Mouse (Mus musculus) liver, embryonic 16.5 days (tissue): ENCODE results near the gene Bag3. TPM values are rescaled to one million over a fixed set of nuclear protein-coding genes. Genes with fewer than 3 reads are reported as not detected.
"Not testable (repeated sequence)": the region's sequence is repeated elsewhere in the genome, so short reads cannot be mapped to it uniquely, and the experiment has no call there.

ENCODE experiments used
- ATAC-seq: fragments of 200-750 bp; cut with Nextera tagmentation; 2 replicates; pipeline ENCODE4 v1.8.0; 2017; ENCODE audit warnings: low read depth, mild to moderate bottlenecking, moderate number of reproducible peaks, moderate library complexity
- H3K27ac ChIP-seq: fragments of 300-500 bp; sonication (generic); 2 replicates; pipeline ENCODE4 v1.5.1; 2014; ENCODE audit warnings: mild to moderate bottlenecking, low read length
- H3K27me3 ChIP-seq: fragments of 300-500 bp; sonication (generic); 2 replicates; pipeline ENCODE4 v1.6.1; 2014; ENCODE audit warnings: low read depth, low read length, mixed read lengths; ENCODE audit not compliant: control insufficient read depth, insufficient read depth
- H3K36me3 ChIP-seq: fragments of 300-500 bp; sonication (generic); 2 replicates; pipeline ENCODE4 v1.6.1; 2014; ENCODE audit warnings: mild to moderate bottlenecking; ENCODE audit not compliant: control insufficient read depth, insufficient read depth
- H3K4me1 ChIP-seq: fragments of 300-500 bp; sonication (generic); 2 replicates; pipeline ENCODE4 v1.6.1; 2014; ENCODE audit warnings: low read depth, low read length, mixed read lengths; ENCODE audit not compliant: control insufficient read depth
- H3K4me2 ChIP-seq: fragments of 300-500 bp; sonication (generic); 2 replicates; pipeline ENCODE4 v1.6.1; 2014; ENCODE audit warnings: low read depth, low read length, mixed read lengths
- H3K4me3 ChIP-seq: fragments of 300-500 bp; sonication (generic); 2 replicates; pipeline ENCODE4 v1.5.1; 2014; ENCODE audit warnings: low read depth, mild to moderate bottlenecking, low read length
- H3K9ac ChIP-seq: fragments of 300-500 bp; sonication (generic); 2 replicates; pipeline ENCODE4 v1.6.1; 2014; ENCODE audit warnings: low read depth, low read length
- H3K9me3 ChIP-seq: fragments of 300-500 bp; sonication (generic); replicated peaks from 2 replicates; pipeline ENCODE4 v1.6.1; 2016; ENCODE audit warnings: low read length; ENCODE audit not compliant: control insufficient read depth
- WGBS: fragments of 180-500 bp; shearing (Covaris S2); extraction: QIAGEN DNeasy Blood & Tissue Kit; methylation state at CpG from one replicate; pipeline ENCODE4 v1.1.7; 2014; ENCODE audit not compliant: insufficient replicate concordance; 5-methylcytosine and 5-hydroxymethylcytosine counted together
- polyA plus RNA-seq: library from polyadenylated mRNA; unstranded; fragments of >200 nt; fragmentation: Nextera tagmentation; extraction: Ambion mirVana; gene quantifications from 2 replicates; pipeline ENCODE4 v1.2.1, GENCODE M21; 2015

Bag3 gene
- polyA plus RNA-seq, 1 experiment from 2014 or later: 3.5 TPM

DNA sequence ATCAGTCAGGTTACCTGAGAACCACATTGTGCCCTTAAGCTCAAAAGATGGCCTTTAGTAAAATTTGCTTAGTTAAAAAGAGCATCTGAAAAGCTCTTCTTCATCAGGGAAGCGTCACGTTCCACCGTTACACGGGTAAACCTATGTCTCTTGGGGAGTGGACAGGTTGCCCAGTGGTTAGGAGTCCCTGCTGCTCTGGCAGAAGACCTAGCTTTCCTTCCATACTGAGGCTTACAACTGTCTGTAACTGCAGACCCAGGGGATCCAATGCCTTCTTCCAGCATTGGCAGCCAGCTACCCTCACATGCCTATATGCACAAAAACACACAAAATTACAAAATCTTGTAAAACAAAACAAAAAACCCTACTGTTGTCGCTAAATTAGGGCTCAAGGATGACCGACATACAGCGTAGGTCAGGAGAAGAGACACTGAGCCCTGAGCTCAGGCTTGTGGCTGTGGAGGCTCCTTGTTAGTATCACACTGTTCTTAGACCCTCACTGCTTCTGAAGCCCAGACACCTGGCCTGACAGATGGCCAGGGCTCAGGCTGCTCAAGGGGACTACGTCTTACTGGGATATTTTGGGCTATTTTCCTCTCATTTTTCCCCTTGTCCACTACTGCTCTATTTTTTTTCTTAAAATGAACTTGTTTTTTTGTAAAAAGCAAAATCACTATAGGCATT lies 44.3 kb downstream of the Bag3 start:
- no peak for ATAC-seq
- H3K4me1 ChIP-seq: no peaks in the 10 kb centered on the region; the same call in 1 of the 2 replicates

DNA sequence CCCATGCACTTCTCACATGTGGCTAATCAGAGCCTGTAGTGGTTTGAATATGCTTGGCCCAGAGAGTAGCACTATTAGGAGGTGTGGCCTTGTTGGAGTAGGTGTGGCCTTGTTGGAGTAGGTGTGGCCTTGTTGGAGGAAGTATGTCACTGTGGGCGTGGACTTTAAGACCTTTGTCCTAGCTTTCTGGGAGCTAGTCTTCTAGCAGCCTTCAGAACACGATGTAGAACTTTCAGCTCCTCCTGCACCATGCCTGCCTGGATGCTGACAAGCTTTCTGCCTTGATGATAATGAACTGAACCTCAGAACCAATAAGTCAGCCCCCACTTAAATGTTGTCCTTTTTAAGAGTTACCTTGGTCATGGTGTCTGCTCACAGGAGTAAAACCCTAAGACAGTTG lies 46.0 kb downstream of the Bag3 start:
- not testable (repeated sequence) for H3K4me3 ChIP-seq, H3K9ac ChIP-seq, H3K27ac ChIP-seq, H3K27me3 ChIP-seq, H3K36me3 ChIP-seq, H3K4me2 ChIP-seq, H3K4me1 ChIP-seq, ATAC-seq, H3K9me3 ChIP-seq
- WGBS: 89% methylated on average over 2 of the region's 2 CpGs

More for the DNA sequence above, 44.3 kb downstream of the Bag3 start:
- no peaks in the 10 kb centered on the region for H3K27me3 ChIP-seq
- 73% methylated on average over 8 of the region's 8 CpGs for WGBS
- no peak overlapping the region for H3K27ac ChIP-seq
- no peaks in the 10 kb centered on the region for H3K9me3 ChIP-seq
- H3K4me3 ChIP-seq: no peak overlapping the region
- H3K9ac ChIP-seq: no peak overlapping the region
- no peaks in the 10 kb centered on the region for H3K36me3 ChIP-seq
- H3K4me2 ChIP-seq: no peak overlapping the region

DNA sequence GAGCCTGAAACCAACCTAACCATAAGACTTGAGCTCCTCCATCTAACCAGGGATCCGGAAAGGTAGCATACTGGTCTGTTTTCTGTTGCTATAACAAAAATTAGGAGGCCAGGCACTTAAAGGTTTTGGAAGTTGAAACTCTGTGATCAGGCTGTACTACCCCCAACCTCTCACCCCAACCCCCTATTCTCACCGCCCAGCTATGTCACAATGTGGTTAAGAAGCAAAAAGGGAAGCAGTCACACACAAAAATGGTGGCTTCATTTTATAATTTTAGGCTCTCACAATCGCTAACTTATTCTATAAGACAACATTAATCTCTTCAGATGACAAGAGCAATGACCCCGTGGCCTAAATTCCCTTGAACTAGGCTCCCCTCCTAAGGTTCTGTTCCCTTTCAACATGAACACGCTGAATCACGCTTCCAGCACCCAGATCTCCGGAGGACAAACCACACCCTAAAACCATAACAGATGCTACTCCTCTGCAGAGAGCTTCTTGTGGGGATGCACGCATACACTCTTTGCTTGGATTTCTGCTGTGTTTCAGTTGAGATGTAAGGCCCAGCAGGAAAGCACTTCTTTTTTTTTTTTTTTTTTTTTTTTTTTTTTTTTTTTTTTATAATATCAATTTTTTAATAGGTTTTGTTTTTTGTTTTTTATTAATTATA lies 46.7 kb downstream of the Bag3 start:
- H3K27me3 ChIP-seq: no peaks in the 10 kb centered on the region
- no peak overlapping the region for H3K4me3 ChIP-seq
- no peak for ATAC-seq
- no peaks in the 10 kb centered on the region; the same call in 1 of the 2 replicates for H3K4me1 ChIP-seq
- WGBS: 37% methylated on average over 8 of the region's 8 CpGs
- no peak overlapping the region for H3K4me2 ChIP-seq
- H3K27ac ChIP-seq: no peak overlapping the region
- no peak overlapping the region for H3K9ac ChIP-seq
- H3K9me3 ChIP-seq: no peaks in the 10 kb centered on the region
- H3K36me3 ChIP-seq: no peaks in the 10 kb centered on the region

GRCm38 (mm10) chr7:128570657-128571056 lies 47.2 kb downstream of the Bag3 start:
- ATAC-seq, H3K9ac ChIP-seq, H3K4me3 ChIP-seq, H3K9me3 ChIP-seq, H3K4me1 ChIP-seq, H3K27me3 ChIP-seq, H3K36me3 ChIP-seq, H3K4me2 ChIP-seq, H3K27ac ChIP-seq: not testable (repeated sequence)
- WGBS: 76% methylated on average over 7 of the region's 7 CpGs

DNA sequence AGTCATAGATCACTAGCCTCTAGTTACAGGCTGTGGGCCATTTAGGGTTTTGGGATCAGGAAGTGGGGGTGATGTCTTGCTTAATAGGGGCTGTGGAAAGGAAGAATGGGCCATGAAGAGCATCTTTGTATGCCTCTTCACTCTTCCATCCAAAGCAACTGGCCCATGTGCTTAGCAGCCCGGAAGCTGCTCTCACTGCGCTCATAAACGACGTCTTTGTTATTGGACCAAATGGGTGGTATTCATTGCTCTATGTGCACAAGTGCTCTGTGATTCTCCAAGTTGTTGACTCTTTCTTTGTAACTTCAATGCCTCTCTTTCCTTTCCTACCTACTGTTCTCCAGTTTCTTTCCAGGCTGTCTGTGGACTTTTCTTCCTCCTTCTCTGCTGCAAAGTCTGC lies 48.6 kb downstream of the Bag3 start:
- H3K36me3 ChIP-seq: no peaks in the 10 kb centered on the region
- H3K9ac ChIP-seq: no peak overlapping the region
- no peaks in the 10 kb centered on the region for H3K27me3 ChIP-seq
- H3K27ac ChIP-seq: no peak overlapping the region
- H3K4me2 ChIP-seq: no peak overlapping the region
- no peak for ATAC-seq
- no peaks in the 10 kb centered on the region; the same call in 1 of the 2 replicates for H3K4me1 ChIP-seq
- no peaks in the 10 kb centered on the region for H3K9me3 ChIP-seq
- WGBS: 66% methylated on average over 4 of the region's 4 CpGs
- no peak overlapping the region for H3K4me3 ChIP-seq

- no peak overlapping the region for H3K9ac ChIP-seq
- no peaks in the 10 kb centered on the region; the same call in 1 of the 2 replicates for H3K4me1 ChIP-seq
- no peak overlapping the region for H3K4me2 ChIP-seq
- H3K27me3 ChIP-seq: no peaks in the 10 kb centered on the region
- no peak overlapping the region for H3K27ac ChIP-seq
- H3K4me3 ChIP-seq: no peak overlapping the region
- ATAC-seq: no peak
- no peaks in the 10 kb centered on the region for H3K9me3 ChIP-seq
- WGBS: 65% methylated on average over 5 of the region's 5 CpGs
- no peaks in the 10 kb centered on the region for H3K36me3 ChIP-seq
Observed at GRCm38 (mm10) chr7:128575211-128575610, 51.8 kb downstream of the Bag3 start.

DNA sequence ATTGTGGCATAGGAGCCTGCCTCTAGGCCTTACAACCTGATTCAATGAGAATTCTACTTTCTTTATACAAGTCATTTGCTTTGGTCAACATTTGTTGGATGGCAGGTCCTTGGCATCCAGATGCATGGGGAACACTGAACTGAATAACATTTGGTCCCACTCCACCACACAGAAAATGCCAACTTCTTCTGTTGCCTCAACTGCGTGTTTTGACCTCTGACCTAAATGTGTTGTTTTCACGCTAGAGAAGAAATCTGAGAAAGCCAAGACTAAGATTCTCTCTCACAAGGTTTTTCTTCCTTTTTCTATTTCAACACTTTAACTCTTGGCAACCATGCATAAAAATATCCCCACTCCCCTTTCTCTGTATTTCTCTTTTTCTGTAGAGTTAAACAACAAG lies 52.4 kb downstream of the Bag3 start:
- Histone ChIP-seq H3K4me1 (no peaks in the 10 kb centered on the region; the same call in 1 of the 2 replicates), H3K36me3 (no peaks in the 10 kb centered on the region), H3K4me2 (no peak overlapping the region), H3K9ac (no peak overlapping the region), H3K27ac (no peak overlapping the region), H3K9me3 (no peaks in the 10 kb centered on the region), H3K27me3 (no peaks in the 10 kb centered on the region), H3K4me3 (no peak overlapping the region)
- no peak for ATAC-seq
- WGBS: 74% methylated on average over 2 of the region's 2 CpGs

GRCm38 (mm10) chr7:128577607-128578006 lies 54.2 kb downstream of the Bag3 start:
- WGBS: 13% methylated on average over 1 of the region's 1 CpGs
- H3K27me3 ChIP-seq: no peaks in the 10 kb centered on the region
- no peaks in the 10 kb centered on the region for H3K9me3 ChIP-seq
- no peaks in the 10 kb centered on the region; the same call in 1 of the 2 replicates for H3K4me1 ChIP-seq
- H3K36me3 ChIP-seq: no peaks in the 10 kb centered on the region
- no peak for ATAC-seq
- H3K27ac ChIP-seq: no peak overlapping the region
- H3K4me3 ChIP-seq: no peak overlapping the region
- no peak overlapping the region for H3K9ac ChIP-seq
- H3K4me2 ChIP-seq: no peak overlapping the region

GRCm38 (mm10) chr7:128578199-128578945 lies 55.0 kb downstream of the Bag3 start:
- Histone ChIP-seq H3K4me2 (no peak overlapping the region), H3K4me3 (no peak overlapping the region), H3K27me3 (no peaks in the 10 kb centered on the region), H3K9ac (no peak overlapping the region), H3K36me3 (no peaks in the 10 kb centered on the region), H3K27ac (no peak overlapping the region), H3K9me3 (no peaks in the 10 kb centered on the region), H3K4me1 (no peaks in the 10 kb centered on the region; the same call in 1 of the 2 replicates)
- 70% methylated on average over 10 of the region's 10 CpGs for WGBS
- ATAC-seq: no peak
